13 mouse cellular contexts compared by ENCODE assay signal in genomic region chr2:31163361-31164118, GRCm38 (mm10). TPM values are rescaled to one million over a fixed set of nuclear protein-coding genes. Genes with fewer than 3 reads are reported as not detected.
DNase-seq lines count a peak whose midpoint lies in the region; ATAC-seq lines count a peak whose summit lies in the region.
"Had no signal": no experiment of that assay in that cellular context is flagged by ENCODE, and none has a peak within 500 bp of the region (broad histone marks: within the 10 kb centered on the region; RNA-seq: fewer than 3 reads in every experiment).

No protein-coding gene starts in this region.

- DNase-seq in heart, embryonic 10.5 days (ENCODE audit: low spot score), result no peak
- DNase-seq in heart, postnatal 25 days (ENCODE audit: low spot score), result no peak
- DNase-seq in urinary bladder, postnatal 14 days (ENCODE audit: low spot score), result peak; percentile 71
- DNase-seq in urinary bladder, postnatal 10 days (ENCODE audit: low spot score), result no peak
- DNase-seq in natural killer cell, adult 2 months (ENCODE audit: low spot score in 2 of 2), result no peak
- no peak for DNase-seq in thymus, adult 18-20 months
- DNase-seq in right cerebral cortex, adult 2 months (ENCODE audit: low spot score in 2 of 2), result no peak
- DNase-seq: adrenal gland, adult 8-10 months had no signal

- intact Hi-C loops in heart, postnatal 25 days (cut with DNase I), result no loop called here

- no peak overlapping the region; the same call in 1 of the 2 replicates for H3K4me2 ChIP-seq in kidney, embryonic 15.5 days
- H3K4me2 ChIP-seq: neural tube, embryonic 13.5 days had no signal

- peaks cover 54% of the 10 kb centered on the region for H3K4me1 ChIP-seq in heart, embryonic 10.5 days
- peaks cover 46% of the 10 kb centered on the region for H3K4me1 ChIP-seq in kidney, embryonic 15.5 days

- no peaks in the 10 kb centered on the region for H3K27me3 ChIP-seq in heart, embryonic 10.5 days (ENCODE audit: insufficient read depth, poor library complexity, severe bottlenecking)
- no peaks in the 10 kb centered on the region for H3K27me3 ChIP-seq in kidney, embryonic 15.5 days
- H3K27me3 ChIP-seq: neural tube, embryonic 13.5 days had no signal

- peaks cover 18% of the 10 kb centered on the region for H3K36me3 ChIP-seq in heart, embryonic 10.5 days
- peaks cover 21% of the 10 kb centered on the region for H3K36me3 ChIP-seq in kidney, embryonic 15.5 days

- ATAC-seq in kidney, embryonic 15.5 days (replicated peaks; ENCODE audit: low FRiP score), result no peak

- 64% methylated on average over 11 of the region's 11 CpGs for WGBS in heart, embryonic 10.5 days
- WGBS in kidney, embryonic 15.5 days, result 52% methylated on average over 11 of the region's 11 CpGs

- no peak overlapping the region for H3K4me3 ChIP-seq in heart, embryonic 10.5 days
- H3K4me3 ChIP-seq in kidney, embryonic 15.5 days (replicated peaks), result no peak overlapping the region
- H3K4me3 ChIP-seq: forebrain, embryonic 10.5 days; left cerebral cortex, adult 2 months; neural tube, embryonic 13.5 days had no signal

- H3K27ac ChIP-seq in heart, embryonic 10.5 days, result peak overlapping the region; percentile 87
- peak overlapping the region; percentile 89 for H3K27ac ChIP-seq in kidney, embryonic 15.5 days
- H3K27ac ChIP-seq: forebrain, embryonic 10.5 days; left cerebral cortex, adult 2 months; macrophage had no signal

- H3K9me3 ChIP-seq in heart, embryonic 10.5 days, result no peaks in the 10 kb centered on the region
- H3K9me3 ChIP-seq in kidney, embryonic 15.5 days (replicated peaks), result no peaks in the 10 kb centered on the region
- H3K9me3 ChIP-seq: forebrain, embryonic 10.5 days; neural tube, embryonic 13.5 days had no signal

- H3K9ac ChIP-seq in kidney, embryonic 15.5 days, result no peak overlapping the region
- H3K9ac ChIP-seq: neural tube, embryonic 13.5 days had no signal

RNA-seq across cellular contexts. Expression of gene Gpr107, which starts 11.4 kb away (rescaled TPM):
- 35.9 and 37.4 TPM in 2 replicates for polyA plus RNA-seq in heart, embryonic 10.5 days (2016; fragmentation: Nextera tagmentation; extraction: Ambion mirVana)
- 10 to 100 TPM; 33.1 to 35.1 TPM for total RNA-seq in heart, postnatal 25 days (2021)
- polyA plus RNA-seq in kidney, embryonic 15.5 days (2015; fragmentation: Nextera tagmentation; extraction: Ambion mirVana), result 37.0 and 37.9 TPM in 2 replicates

RNA-seq across cellular contexts. Expression of gene Fnbp1, which starts 21.7 kb away (rescaled TPM):
- polyA plus RNA-seq in heart, embryonic 10.5 days (2016; fragmentation: Nextera tagmentation; extraction: Ambion mirVana), result 17.7 and 21.6 TPM in 2 replicates
- 10 to 100 TPM; 50.0 to 53.4 TPM for total RNA-seq in heart, postnatal 25 days (2021)
- 19.1 and 22.4 TPM in 2 replicates for polyA plus RNA-seq in kidney, embryonic 15.5 days (2015; fragmentation: Nextera tagmentation; extraction: Ambion mirVana)
